Mouse (Mus musculus): ENCODE data around the gene Amt.
A peak's percentile ranks its signal among the peaks of the same experiment; 100 is the strongest.
"Not testable (repeated sequence)": the region's sequence is repeated elsewhere in the genome, so short reads cannot be mapped to it uniquely, and the experiment has no call there.

Gene Amt

GRCm38 (mm10) chr9:108263690-108264190, 32.9 kb upstream of the Amt start, which contains the start of gene Dag1:
Gene Dag1 (minus strand): TSS chr9:108263958.
- H3K4me3 ChIP-seq (replicated peaks; ENCODE audit: low read length): peak within 1 kb of the TSS; percentile 98
- no peaks in the 10 kb centered on the region for H3K27me3 ChIP-seq (ENCODE audit: insufficient read depth, low read length)
- peaks cover 88% of the 10 kb centered on the region for H3K4me1 ChIP-seq (replicated peaks; ENCODE audit: low read depth, low read length)
- TF ChIP-seq CTCF (conservative IDR thresholded peaks at IDR 0.05; ENCODE audit: low read length): no peak
- TF ChIP-seq POU5F1 (IDR thresholded peaks at IDR 0.05; ENCODE audit: borderline replicate concordance, low read length): no peak
- no peak for TF ChIP-seq NANOG (IDR thresholded peaks at IDR 0.05; ENCODE audit: borderline replicate concordance, low read length)
- peaks cover 28% of the 10 kb centered on the region for H3K36me3 ChIP-seq (ENCODE audit: insufficient read depth, low read length)
- H3K9me3 ChIP-seq (ENCODE audit: low read length): no peaks in the 10 kb centered on the region

GRCm38 (mm10) chr9:108264191-108264921, 32.3 kb upstream of the Amt start:
- H3K4me3 ChIP-seq (replicated peaks; ENCODE audit: low read length): peak overlapping the region; percentile 98
- H3K36me3 ChIP-seq (ENCODE audit: insufficient read depth, low read length): peaks cover 23% of the 10 kb centered on the region
- no peaks in the 10 kb centered on the region for H3K9me3 ChIP-seq (ENCODE audit: low read length)
- no peak for TF ChIP-seq POU5F1 (IDR thresholded peaks at IDR 0.05; ENCODE audit: borderline replicate concordance, low read length)
- TF ChIP-seq CTCF (conservative IDR thresholded peaks at IDR 0.05; ENCODE audit: low read length): no peak
- TF ChIP-seq NANOG (IDR thresholded peaks at IDR 0.05; ENCODE audit: borderline replicate concordance, low read length): no peak
- H3K27me3 ChIP-seq (ENCODE audit: insufficient read depth, low read length): no peaks in the 10 kb centered on the region
- H3K4me1 ChIP-seq (replicated peaks; ENCODE audit: low read depth, low read length): peaks cover 87% of the 10 kb centered on the region

GRCm38 (mm10) chr9:108266261-108266935, 30.3 kb upstream of the Amt start:
- no peak; the same call in 1 of the 2 replicates for TF ChIP-seq NANOG (IDR thresholded peaks at IDR 0.05; ENCODE audit: borderline replicate concordance, low read length)
- TF ChIP-seq POU5F1 (IDR thresholded peaks at IDR 0.05; ENCODE audit: borderline replicate concordance, low read length): no peak
- no peak for TF ChIP-seq CTCF (conservative IDR thresholded peaks at IDR 0.05; ENCODE audit: low read length)
- 0 out of 2 replicates have a peak, but pooled peaks cover 5% of the 10 kb centered on the region for H3K36me3 ChIP-seq (ENCODE audit: insufficient read depth, low read length)
- peak overlapping the region; percentile 27 for H3K4me3 ChIP-seq (replicated peaks; ENCODE audit: low read length)
- no peaks in the 10 kb centered on the region for H3K27me3 ChIP-seq (ENCODE audit: insufficient read depth, low read length)
- peaks cover 72% of the 10 kb centered on the region for H3K4me1 ChIP-seq (replicated peaks; ENCODE audit: low read depth, low read length)
- no peaks in the 10 kb centered on the region for H3K9me3 ChIP-seq (ENCODE audit: low read length)

GRCm38 (mm10) chr9:108267691-108268090, 29.0 kb upstream of the Amt start:
- Histone ChIP-seq H3K9me3 (ENCODE audit: low read length) (no peaks in the 10 kb centered on the region), H3K27me3 (ENCODE audit: insufficient read depth, low read length) (no peaks in the 10 kb centered on the region), H3K36me3 (ENCODE audit: insufficient read depth, low read length) (no peaks in the 10 kb centered on the region), H3K4me3 (replicated peaks; ENCODE audit: low read length) (no peak overlapping the region), H3K4me1 (replicated peaks; ENCODE audit: low read depth, low read length) (peaks cover 70% of the 10 kb centered on the region)
- no peak for TF ChIP-seq POU5F1 (IDR thresholded peaks at IDR 0.05; ENCODE audit: borderline replicate concordance, low read length)
- no peak for TF ChIP-seq CTCF (conservative IDR thresholded peaks at IDR 0.05; ENCODE audit: low read length)
- no peak for TF ChIP-seq NANOG (IDR thresholded peaks at IDR 0.05; ENCODE audit: borderline replicate concordance, low read length)

GRCm38 (mm10) chr9:108268701-108269100, 28.0 kb upstream of the Amt start:
- peaks cover 77% of the 10 kb centered on the region for H3K4me1 ChIP-seq (replicated peaks; ENCODE audit: low read depth, low read length)
- H3K36me3 ChIP-seq (ENCODE audit: insufficient read depth, low read length); H3K4me3 ChIP-seq (replicated peaks; ENCODE audit: low read length); H3K27me3 ChIP-seq (ENCODE audit: insufficient read depth, low read length); H3K9me3 ChIP-seq (ENCODE audit: low read length): not testable (repeated sequence)

DNA sequence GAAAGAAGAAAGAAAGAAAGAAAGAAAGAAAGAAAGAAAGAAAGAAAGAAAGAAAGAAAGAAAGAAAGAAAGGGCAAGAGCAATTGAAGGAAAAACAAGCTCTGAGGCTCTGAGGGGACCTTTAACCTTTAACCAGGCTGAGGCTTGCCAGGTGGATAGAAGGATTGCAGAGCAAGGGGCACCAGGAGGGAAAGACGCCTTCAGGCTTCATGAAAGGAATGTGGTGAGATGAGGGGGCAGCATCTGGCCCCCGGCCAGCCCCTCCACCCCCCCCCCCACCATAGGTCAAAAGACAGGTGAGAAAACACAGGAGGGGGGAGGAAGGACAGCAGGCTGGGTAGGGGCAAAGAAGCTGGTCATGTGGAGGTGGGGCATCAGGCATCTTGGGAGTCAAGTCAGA, 24.7 kb upstream of the Amt start:
- H3K9me3 ChIP-seq (ENCODE audit: low read length): no peaks in the 10 kb centered on the region
- TF ChIP-seq NANOG (IDR thresholded peaks at IDR 0.05; ENCODE audit: borderline replicate concordance, low read length) (no peak), POU5F1 (IDR thresholded peaks at IDR 0.05; ENCODE audit: borderline replicate concordance, low read length) (no peak)
- H3K27me3 ChIP-seq (ENCODE audit: insufficient read depth, low read length): 0 out of 2 replicates have a peak, but pooled peaks cover 3% of the 10 kb centered on the region
- H3K36me3 ChIP-seq (ENCODE audit: insufficient read depth, low read length): no peaks in the 10 kb centered on the region
- H3K4me1 ChIP-seq (replicated peaks; ENCODE audit: low read depth, low read length): peaks cover 66% of the 10 kb centered on the region
- no peak overlapping the region for H3K4me3 ChIP-seq (replicated peaks; ENCODE audit: low read length)

GRCm38 (mm10) chr9:108272691-108273090, 24.0 kb upstream of the Amt start:
- TF ChIP-seq NANOG (IDR thresholded peaks at IDR 0.05; ENCODE audit: borderline replicate concordance, low read length) (no peak), CTCF (conservative IDR thresholded peaks at IDR 0.05; ENCODE audit: low read length) (no peak), POU5F1 (IDR thresholded peaks at IDR 0.05; ENCODE audit: borderline replicate concordance, low read length) (no peak)
- no peaks in the 10 kb centered on the region for H3K36me3 ChIP-seq (ENCODE audit: insufficient read depth, low read length)
- 0 out of 2 replicates have a peak, but pooled peaks cover 3% of the 10 kb centered on the region for H3K27me3 ChIP-seq (ENCODE audit: insufficient read depth, low read length)
- H3K4me1 ChIP-seq (replicated peaks; ENCODE audit: low read depth, low read length): peaks cover 64% of the 10 kb centered on the region
- H3K4me3 ChIP-seq (replicated peaks; ENCODE audit: low read length): no peak overlapping the region
- no peaks in the 10 kb centered on the region for H3K9me3 ChIP-seq (ENCODE audit: low read length)

DNA sequence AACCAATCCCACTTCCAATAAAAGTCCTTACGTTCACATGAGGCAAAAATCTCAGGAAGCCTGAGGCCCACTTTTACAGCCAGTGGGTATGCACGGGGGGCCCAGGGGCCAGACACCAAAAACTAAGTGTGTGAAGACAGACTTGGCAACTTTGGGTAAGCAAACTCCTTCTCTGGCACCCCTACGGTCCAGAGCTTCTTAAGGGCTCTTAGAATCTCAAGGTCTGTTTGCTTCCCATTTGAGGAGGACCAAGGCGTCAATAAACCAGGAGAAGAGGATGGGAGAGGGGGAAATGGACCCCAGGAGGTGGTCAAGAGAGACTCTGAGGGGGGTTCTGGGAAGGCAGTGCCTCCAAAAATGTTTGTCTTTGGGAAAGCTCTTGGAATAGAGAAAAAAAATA, 23.2 kb upstream of the Amt start:
- H3K27me3 ChIP-seq (ENCODE audit: insufficient read depth, low read length): 0 out of 2 replicates have a peak, but pooled peaks cover 3% of the 10 kb centered on the region
- no peaks in the 10 kb centered on the region for H3K9me3 ChIP-seq (ENCODE audit: low read length)
- H3K4me3 ChIP-seq (replicated peaks; ENCODE audit: low read length): no peak overlapping the region
- TF ChIP-seq CTCF (conservative IDR thresholded peaks at IDR 0.05; ENCODE audit: low read length) (no peak), POU5F1 (IDR thresholded peaks at IDR 0.05; ENCODE audit: borderline replicate concordance, low read length) (no peak), NANOG (IDR thresholded peaks at IDR 0.05; ENCODE audit: borderline replicate concordance, low read length) (no peak)
- peaks cover 62% of the 10 kb centered on the region for H3K4me1 ChIP-seq (replicated peaks; ENCODE audit: low read depth, low read length)
- H3K36me3 ChIP-seq (ENCODE audit: insufficient read depth, low read length): no peaks in the 10 kb centered on the region
